Mouse (Mus musculus) layer of hippocampus, postnatal 25 days (tissue): ENCODE results near the gene Lmtk3. TPM values are rescaled to one million over a fixed set of nuclear protein-coding genes. Genes with fewer than 3 reads are reported as not detected.
A peak's percentile ranks its signal among the peaks of the same experiment; 100 is the strongest.

Experiments used
- DNase-seq, 2 experiments: peaks; one replicate each; pipeline ENCODE4 v3.0.0; 2022; ENCODE audit warnings: mixed read lengths in 2 of 2, low spot score in 1 of 2; ENCODE audit errors: extremely low spot score in 1 of 2
- total RNA-seq, 2 experiments: library from RNA; stranded (reverse); gene quantifications; 2 replicates each; pipeline ENCODE4 v1.2.3; 2021

Gene Lmtk3
- total RNA-seq, 2 experiments from 2014 or later, result 256 to 314 TPM

GRCm38 (mm10) chr7:45802551-45802950 is 19.0 kb downstream of the Lmtk3 start:
- DNase-seq, result no peak

GRCm38 (mm10) chr7:45805941-45806340 is 22.4 kb downstream of the Lmtk3 start:
- DNase-seq, result no peak

GRCm38 (mm10) chr7:45808471-45808870 is 24.9 kb downstream of the Lmtk3 start:
- no peak for DNase-seq

GRCm38 (mm10) chr7:45809276-45810075 is 25.9 kb downstream of the Lmtk3 start:
- DNase-seq, result no peak

GRCm38 (mm10) chr7:45812921-45813320 is 29.4 kb downstream of the Lmtk3 start:
- no peak for DNase-seq

GRCm38 (mm10) chr7:45813787-45814779 is 30.5 kb downstream of the Lmtk3 start, which contains the start of gene Cyth2:
Gene Cyth2, minus strand, starts transcription at chr7:45814581.
- peak; percentile 90 to 96 for DNase-seq

GRCm38 (mm10) chr7:45814841-45815240 is 31.3 kb downstream of the Lmtk3 start:
- DNase-seq, result no peak

GRCm38 (mm10) chr7:45815323-45815983 is 31.9 kb downstream of the Lmtk3 start:
- no peak for DNase-seq

GRCm38 (mm10) chr7:45815984-45816351 is 32.4 kb downstream of the Lmtk3 start:
- no peak for DNase-seq

GRCm38 (mm10) chr7:45819843-45820242 is 36.3 kb downstream of the Lmtk3 start:
- no peak for DNase-seq

- no peak for DNase-seq
Observed at GRCm38 (mm10) chr7:45820913-45821312, 37.4 kb downstream of the Lmtk3 start.

GRCm38 (mm10) chr7:45824598-45824997 is 41.1 kb downstream of the Lmtk3 start, which contains the start of gene Kcnj14:
Gene Kcnj14, minus strand, starts transcription at chr7:45824782.
- no peak for DNase-seq

- no peak for DNase-seq
Observed at GRCm38 (mm10) chr7:45826631-45827030, 43.1 kb downstream of the Lmtk3 start.

- DNase-seq, result peak; percentile 69 to 77
Observed at GRCm38 (mm10) chr7:45830427-45831127, 47.0 kb downstream of the Lmtk3 start, which contains the start of gene Grwd1. Gene Grwd1, minus strand, starts transcription at chr7:45830944.

GRCm38 (mm10) chr7:45831128-45831525 is 47.6 kb downstream of the Lmtk3 start:
- DNase-seq, result no peak

GRCm38 (mm10) chr7:45832428-45832827 is 48.9 kb downstream of the Lmtk3 start:
- DNase-seq, result no peak

GRCm38 (mm10) chr7:45833148-45833790 is 49.7 kb downstream of the Lmtk3 start:
- DNase-seq, result no peak

- no peak for DNase-seq
Observed at GRCm38 (mm10) chr7:45833924-45834323, 50.4 kb downstream of the Lmtk3 start.
